Mouse (Mus musculus): ENCODE data around the gene Ch25h.

The Ch25h gene

GRCm38 (mm10) chr19:34474991-34475971 lies at the start of gene Ch25h:
Gene Ch25h, minus strand, starts transcription at chr19:34475164.
- 5% methylated on average over 35 of the region's 35 CpGs for WGBS

- WGBS = 67% methylated on average over 9 of the region's 9 CpGs
These were observed 49.7 kb upstream of the Ch25h start for GRCm38 (mm10) chr19:34524646-34525045.

GRCm38 (mm10) chr19:34523106-34523725 lies 48.3 kb upstream of the Ch25h start:
- 82% methylated on average over 12 of the region's 12 CpGs for WGBS

GRCm38 (mm10) chr19:34521978-34522377 lies 47.0 kb upstream of the Ch25h start:
- WGBS = 94% methylated on average over 1 of the region's 1 CpGs

GRCm38 (mm10) chr19:34521361-34521760 lies 46.4 kb upstream of the Ch25h start:
- 57% methylated on average over 2 of the region's 2 CpGs for WGBS

- 79% methylated on average over 4 of the region's 4 CpGs for WGBS
These were observed 45.1 kb upstream of the Ch25h start for GRCm38 (mm10) chr19:34520051-34520450.

- WGBS = 86% methylated on average over 3 of the region's 3 CpGs
These were observed 44.7 kb upstream of the Ch25h start for GRCm38 (mm10) chr19:34519646-34520045.

- 68% methylated on average over 3 of the region's 3 CpGs for WGBS
These were observed 43.8 kb upstream of the Ch25h start for GRCm38 (mm10) chr19:34518786-34519185.

- WGBS = 92% methylated on average over 13 of the region's 13 CpGs
These were observed 43.0 kb upstream of the Ch25h start for GRCm38 (mm10) chr19:34517812-34518594.

GRCm38 (mm10) chr19:34517197-34517596 lies 42.2 kb upstream of the Ch25h start:
- WGBS = 91% methylated on average over 3 of the region's 3 CpGs

- 93% methylated on average over 2 of the region's 2 CpGs for WGBS
These were observed 41.4 kb upstream of the Ch25h start for GRCm38 (mm10) chr19:34516346-34516745.

GRCm38 (mm10) chr19:34515681-34516080 lies 40.7 kb upstream of the Ch25h start:
- WGBS = 69% methylated on average over 3 of the region's 3 CpGs

GRCm38 (mm10) chr19:34511528-34511927 lies 36.6 kb upstream of the Ch25h start:
- WGBS = 82% methylated on average over 8 of the region's 8 CpGs

GRCm38 (mm10) chr19:34510717-34511116 lies 35.8 kb upstream of the Ch25h start:
- WGBS = 86% methylated on average over 5 of the region's 5 CpGs

- 86% methylated on average over 12 of the region's 12 CpGs for WGBS
These were observed 30.3 kb upstream of the Ch25h start for GRCm38 (mm10) chr19:34505161-34505721.

- 53% methylated on average over 4 of the region's 4 CpGs for WGBS
These were observed 25.8 kb upstream of the Ch25h start for GRCm38 (mm10) chr19:34500763-34501162.

- WGBS = 47% methylated on average over 1 of the region's 1 CpGs
These were observed 21.4 kb upstream of the Ch25h start for GRCm38 (mm10) chr19:34496353-34496752.

- 82% methylated on average over 4 of the region's 4 CpGs for WGBS
These were observed 18.9 kb upstream of the Ch25h start for GRCm38 (mm10) chr19:34493859-34494258.

- WGBS = 12% methylated on average over 4 of the region's 4 CpGs
These were observed 8.6 kb upstream of the Ch25h start for GRCm38 (mm10) chr19:34483547-34483946.

- WGBS = 6% methylated on average over 49 of the region's 49 CpGs
These were observed 555 bp downstream of the Ch25h start for GRCm38 (mm10) chr19:34474228-34474990.

GRCm38 (mm10) chr19:34471703-34472102 lies 3.3 kb downstream of the Ch25h start:
- 84% methylated on average over 2 of the region's 2 CpGs for WGBS
